Mouse (Mus musculus) lung, postnatal 4 days (tissue): Measurements from ENCODE around the gene Prkar1a.

Experiments
- DNase-seq, 2 experiments: peaks; one replicate each; pipeline ENCODE4 v3.0.0; 2021

Prkar1a gene

DNA sequence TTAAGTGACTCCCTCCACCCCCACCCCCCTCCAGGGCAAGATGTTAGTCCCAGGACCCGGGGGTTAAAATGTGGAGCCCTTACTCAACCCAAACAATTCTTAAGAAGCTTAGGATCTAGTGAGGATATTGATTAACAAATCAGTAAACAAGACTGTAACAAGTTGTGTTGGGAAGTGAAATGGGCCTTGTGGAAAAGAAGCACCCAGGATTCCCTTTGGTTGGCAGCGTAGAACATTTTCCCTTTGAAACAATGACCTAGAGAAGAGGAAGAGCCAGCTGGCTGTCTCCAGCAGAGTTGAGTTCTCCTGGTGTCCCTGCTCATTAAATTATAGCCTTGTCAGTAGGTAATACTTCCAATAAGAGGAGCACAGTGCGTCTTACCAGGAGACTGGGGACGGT is 59.6 kb downstream of the Prkar1a start:
- DNase-seq = no peak

DNA sequence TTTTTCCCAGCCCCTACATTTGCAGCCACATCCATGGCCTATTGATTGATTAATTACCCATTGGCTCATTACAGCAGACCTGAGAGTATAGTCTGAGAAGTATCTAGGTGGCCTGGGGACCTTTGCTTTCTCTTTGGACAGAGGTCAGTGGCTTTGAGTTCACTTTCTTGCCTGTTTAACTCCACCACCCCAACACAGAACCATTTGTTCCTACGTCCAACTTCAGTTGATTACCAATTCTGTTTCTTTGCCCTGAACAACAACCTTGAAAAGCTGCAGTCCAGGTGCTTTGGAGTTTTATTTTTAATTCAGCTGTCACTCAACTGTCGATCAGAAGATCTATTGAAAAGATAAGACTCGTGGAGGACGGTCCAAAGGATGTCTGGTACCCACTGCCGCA is 60.3 kb downstream of the Prkar1a start:
- no peak for DNase-seq

DNA sequence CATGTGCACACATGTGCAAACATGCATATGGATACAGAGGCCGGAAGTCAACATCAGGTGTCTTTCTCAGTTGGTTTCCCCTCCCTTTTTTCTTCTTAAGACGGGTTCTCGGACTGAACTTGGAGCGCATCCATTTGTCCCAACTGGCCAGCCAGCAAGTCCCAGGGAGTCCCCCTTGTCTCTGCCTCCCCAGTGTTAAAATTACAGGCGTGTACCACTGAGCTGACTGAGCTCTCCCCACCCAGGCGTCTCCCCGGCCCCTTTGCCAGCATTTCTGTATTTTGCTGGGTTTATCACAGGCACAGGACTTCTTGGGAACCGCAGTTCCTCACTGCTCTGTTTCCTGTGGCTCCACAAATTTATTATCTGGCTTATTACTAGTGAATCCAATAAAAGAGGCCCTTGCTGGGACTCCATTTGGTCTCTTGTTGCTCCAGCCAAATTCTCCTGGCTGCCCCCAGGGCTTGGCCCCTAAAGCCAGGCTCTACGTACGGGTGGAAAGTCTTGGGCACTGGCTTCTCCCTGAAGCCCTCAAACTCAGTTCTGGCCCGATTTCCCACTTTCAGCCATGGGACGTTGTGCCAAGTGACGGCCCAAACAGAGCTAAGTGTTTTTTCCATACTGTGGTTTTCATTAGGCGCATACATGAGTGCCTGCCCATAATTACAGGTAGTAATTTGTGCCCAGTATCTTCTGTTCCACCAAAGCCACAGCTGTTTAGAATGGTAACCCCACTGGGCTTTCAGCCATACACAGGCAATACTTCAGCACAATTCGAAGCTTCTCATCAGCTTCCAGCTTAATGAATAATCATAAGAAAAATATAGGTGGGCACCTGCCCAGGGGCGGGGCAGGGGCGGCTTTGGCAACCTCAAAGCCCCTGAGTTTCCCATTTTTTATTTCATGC is 65.4 kb downstream of the Prkar1a start:
- no peak for DNase-seq

DNA sequence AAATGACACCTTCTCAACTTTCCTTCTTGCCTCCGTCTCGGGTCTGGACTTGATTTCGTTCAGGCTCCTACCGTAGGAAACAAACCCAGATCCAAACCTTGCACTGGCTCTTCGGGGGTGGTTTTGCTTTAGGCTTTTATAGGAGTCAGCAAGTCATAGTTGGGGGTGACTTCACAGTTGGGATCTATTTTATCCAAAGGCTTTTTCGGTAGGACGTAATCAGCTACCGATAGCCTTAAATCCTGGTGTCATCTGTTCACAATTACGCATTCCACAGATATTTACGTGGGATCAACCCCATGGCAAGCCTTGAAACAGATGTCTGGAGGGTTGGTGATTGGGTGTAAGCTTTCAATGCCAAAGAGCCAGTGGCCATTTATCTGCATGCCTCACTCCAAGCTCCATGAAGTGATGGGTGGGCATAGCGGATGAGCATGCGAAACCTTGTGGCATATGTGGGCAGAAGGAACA is 66.1 kb downstream of the Prkar1a start:
- no peak for DNase-seq

DNA sequence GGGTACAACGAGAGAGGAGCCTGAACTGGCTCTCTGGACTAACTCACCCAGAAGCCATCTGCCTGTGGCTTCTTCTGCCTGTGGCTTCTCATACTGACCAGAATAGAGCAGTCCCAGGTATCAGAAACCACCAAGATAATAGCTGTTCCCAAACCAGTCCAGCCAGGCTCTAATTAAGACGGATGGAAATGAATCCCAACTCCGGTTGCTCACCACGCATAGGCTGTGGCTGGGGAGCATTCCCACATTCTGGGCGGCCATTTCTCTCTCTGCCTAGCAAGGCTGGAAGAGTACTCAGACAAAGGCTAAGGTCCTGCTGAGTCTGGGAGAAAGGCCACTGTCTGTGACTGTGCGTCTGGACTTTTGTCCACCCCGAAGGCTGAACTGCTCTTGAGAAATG is 67.8 kb downstream of the Prkar1a start:
- DNase-seq = no peak

DNA sequence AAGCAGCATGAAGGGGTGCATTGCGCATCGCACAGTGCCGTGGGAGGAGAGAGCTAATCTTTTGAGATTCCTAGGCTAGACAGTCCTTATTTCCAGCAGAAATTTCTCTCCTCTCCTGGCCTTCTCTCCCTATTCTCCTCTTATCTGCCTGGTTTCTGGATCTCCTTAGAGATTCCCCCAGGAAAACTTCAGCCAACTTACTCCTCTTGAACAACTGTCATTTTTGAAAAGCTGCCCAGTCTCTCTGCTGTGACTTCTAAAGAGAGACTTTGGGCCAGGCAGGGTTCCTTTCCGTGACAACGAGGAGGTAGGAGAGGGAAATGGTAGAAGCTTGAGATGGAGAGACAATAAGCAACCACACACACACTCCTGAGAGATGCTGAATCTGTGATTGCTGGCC is 68.2 kb downstream of the Prkar1a start:
- no peak for DNase-seq

DNA sequence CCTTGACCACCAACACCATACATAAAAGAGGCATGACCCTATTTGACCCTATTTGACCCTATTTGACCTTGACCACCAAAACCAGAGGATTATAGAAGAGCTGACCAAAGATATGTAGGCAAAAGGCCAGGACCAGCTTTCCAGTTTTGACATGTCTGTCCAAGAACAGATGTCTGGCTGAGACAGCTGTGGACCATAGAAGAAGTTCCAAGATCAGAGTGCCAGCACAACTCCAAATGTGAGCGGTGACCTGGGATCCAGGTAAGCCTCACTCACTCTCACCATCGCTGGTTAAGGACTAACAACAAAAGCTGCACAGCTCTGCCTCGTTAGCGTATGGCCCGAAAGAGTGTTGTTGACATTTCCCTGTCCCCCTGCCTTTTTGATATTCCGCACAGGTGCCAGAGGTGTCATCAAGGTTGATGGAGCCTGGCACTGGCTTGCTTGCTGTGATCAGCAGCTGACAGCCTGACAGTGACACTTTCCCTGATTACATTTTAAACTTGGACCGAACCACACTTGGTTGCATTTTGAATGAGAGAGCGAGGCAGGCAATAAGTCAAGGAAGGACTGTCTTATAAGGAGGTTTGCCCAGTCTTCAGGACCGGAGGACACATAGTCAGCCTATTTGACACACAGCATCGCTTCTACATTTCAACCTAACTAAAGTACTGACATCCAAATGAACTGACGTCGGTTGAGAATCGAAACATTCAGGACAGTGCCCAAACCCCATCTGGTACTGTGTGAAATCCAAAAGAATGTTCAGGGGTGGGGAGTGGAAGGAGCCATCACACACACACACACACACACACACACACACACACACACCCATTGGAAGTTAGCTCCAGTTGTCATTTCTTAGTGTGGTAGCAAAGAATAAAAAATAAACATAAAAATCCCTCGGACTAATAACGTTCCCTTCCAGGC is 69.0 kb downstream of the Prkar1a start:
- no peak for DNase-seq
